Mouse (Mus musculus): ENCODE results near the gene Zfp217. TPM values are rescaled to one million over a fixed set of nuclear protein-coding genes. Genes with fewer than 3 reads are reported as not detected.
A peak's percentile ranks its signal among the peaks of the same experiment; 100 is the strongest.

The Zfp217 gene
- total and polyA plus RNA-seq, 3 experiments, result 5.2 to 9.4 (median 8.9) TPM

- Histone ChIP-seq H3K4me1 (ENCODE audit: control insufficient read depth, insufficient read depth, low read length) (peaks cover 5% of the 10 kb centered on the region), H3K27me3 (ENCODE audit: control insufficient read depth, insufficient read depth, low read length) (no peaks in the 10 kb centered on the region), H3K36me3 (ENCODE audit: control insufficient read depth, insufficient read depth, low read length) (peaks cover 4% of the 10 kb centered on the region), H3K4me3 (peak overlapping the region; percentile 70), H3K79me2 (replicated peaks; ENCODE audit: control insufficient read depth, insufficient read depth, low read length) (peaks cover 2% of the 10 kb centered on the region), H3K9ac (ENCODE audit: low read depth, low read length) (no peak overlapping the region; the same call in 1 of the 2 replicates), H3K27ac (peak overlapping the region; percentile 91)
- WGBS, result 33% methylated on average over 12 of the region's 12 CpGs
- no peak for DNase-seq
- TF ChIP-seq CTCF (IDR thresholded peaks at IDR 0.05) (no peak), POLR2A (IDR thresholded peaks at IDR 0.05; ENCODE audit: insufficient read depth, low read depth, low read length) (no peak), EP300 (IDR thresholded peaks at IDR 0.05; ENCODE audit: insufficient read depth, low read depth, low read length) (no peak)
- intact Hi-C loops (cut with DNase I), result loop anchor here (2.0 to 5.0 kb wide), 2 partner anchors 21 to 378 kb away; no protein-coding TSS in a partner anchor
Measured at GRCm38 (mm10) chr2:170134026-170134690, 13.7 kb downstream of the Zfp217 start.

GRCm38 (mm10) chr2:170133093-170133731 lies 14.7 kb downstream of the Zfp217 start:
- Histone ChIP-seq H3K79me2 (replicated peaks; ENCODE audit: control insufficient read depth, insufficient read depth, low read length) (peaks cover 2% of the 10 kb centered on the region), H3K36me3 (ENCODE audit: control insufficient read depth, insufficient read depth, low read length) (peaks cover 13% of the 10 kb centered on the region), H3K4me3 (peak overlapping the region; percentile 70), H3K4me1 (ENCODE audit: control insufficient read depth, insufficient read depth, low read length) (peaks cover 7% of the 10 kb centered on the region), H3K9ac (ENCODE audit: low read depth, low read length) (peak overlapping the region; percentile 78), H3K27ac (peak overlapping the region; percentile 91), H3K27me3 (ENCODE audit: control insufficient read depth, insufficient read depth, low read length) (no peaks in the 10 kb centered on the region)
- 1% methylated on average over 27 of the region's 28 CpGs for WGBS
- 0 out of 2 replicates have a peak, but pooled peaks have one; percentile 37 for TF ChIP-seq EP300 (IDR thresholded peaks at IDR 0.05; ENCODE audit: insufficient read depth, low read depth, low read length)
- TF ChIP-seq POLR2A (IDR thresholded peaks at IDR 0.05; ENCODE audit: insufficient read depth, low read depth, low read length), result peak; percentile 79; the same call in 1 of the 2 replicates
- no peak for TF ChIP-seq CTCF (IDR thresholded peaks at IDR 0.05)
- intact Hi-C loops (cut with DNase I), result loop anchor here (5.0 kb wide), 1 partner anchor 379 kb away; no protein-coding TSS in a partner anchor
- DNase-seq, result peak; percentile 84 to 88

- intact Hi-C loops (cut with DNase I), result loop anchor here (5.0 kb wide), 1 partner anchor 380 kb away; no protein-coding TSS in a partner anchor
- H3K4me3 ChIP-seq, result peak overlapping the region; percentile 70
- no peaks in the 10 kb centered on the region for H3K27me3 ChIP-seq (ENCODE audit: control insufficient read depth, insufficient read depth, low read length)
- peaks cover 17% of the 10 kb centered on the region for H3K36me3 ChIP-seq (ENCODE audit: control insufficient read depth, insufficient read depth, low read length)
- peak overlapping the region; percentile 91 for H3K27ac ChIP-seq
- H3K4me1 ChIP-seq (ENCODE audit: control insufficient read depth, insufficient read depth, low read length), result peaks cover 10% of the 10 kb centered on the region
- 0% methylated on average over 3 of the region's 3 CpGs for WGBS
- H3K9ac ChIP-seq (ENCODE audit: low read depth, low read length), result peak overlapping the region; percentile 78
- TF ChIP-seq POLR2A (IDR thresholded peaks at IDR 0.05; ENCODE audit: insufficient read depth, low read depth, low read length) (no peak), CTCF (IDR thresholded peaks at IDR 0.05) (no peak), EP300 (IDR thresholded peaks at IDR 0.05; ENCODE audit: insufficient read depth, low read depth, low read length) (no peak)
- DNase-seq, result no peak
- peaks cover 3% of the 10 kb centered on the region for H3K79me2 ChIP-seq (replicated peaks; ENCODE audit: control insufficient read depth, insufficient read depth, low read length)
Measured at GRCm38 (mm10) chr2:170132716-170133092, 15.2 kb downstream of the Zfp217 start.

GRCm38 (mm10) chr2:170131981-170132460 lies 15.9 kb downstream of the Zfp217 start:
- no peak overlapping the region; the same call in 1 of the 2 replicates for H3K9ac ChIP-seq (ENCODE audit: low read depth, low read length)
- intact Hi-C loops (cut with DNase I), result loop anchor here (2.0 to 5.0 kb wide), 2 partner anchors 77 to 380 kb away; no protein-coding TSS in a partner anchor
- TF ChIP-seq EP300 (IDR thresholded peaks at IDR 0.05; ENCODE audit: insufficient read depth, low read depth, low read length), result no peak
- TF ChIP-seq POLR2A (IDR thresholded peaks at IDR 0.05; ENCODE audit: insufficient read depth, low read depth, low read length), result no peak
- H3K27ac ChIP-seq, result peak overlapping the region; percentile 91
- H3K4me1 ChIP-seq (ENCODE audit: control insufficient read depth, insufficient read depth, low read length), result peaks cover 14% of the 10 kb centered on the region
- H3K27me3 ChIP-seq (ENCODE audit: control insufficient read depth, insufficient read depth, low read length), result no peaks in the 10 kb centered on the region
- WGBS, result 5% methylated on average over 10 of the region's 10 CpGs
- peak overlapping the region; percentile 70 for H3K4me3 ChIP-seq
- DNase-seq, result no peak
- H3K36me3 ChIP-seq (ENCODE audit: control insufficient read depth, insufficient read depth, low read length), result peaks cover 21% of the 10 kb centered on the region
- peaks cover 4% of the 10 kb centered on the region for H3K79me2 ChIP-seq (replicated peaks; ENCODE audit: control insufficient read depth, insufficient read depth, low read length)

- Histone ChIP-seq H3K27ac (peak overlapping the region; percentile 93), H3K4me1 (ENCODE audit: control insufficient read depth, insufficient read depth, low read length) (peaks cover 18% of the 10 kb centered on the region), H3K27me3 (ENCODE audit: control insufficient read depth, insufficient read depth, low read length) (no peaks in the 10 kb centered on the region), H3K9ac (ENCODE audit: low read depth, low read length) (peak overlapping the region; percentile 99), H3K79me2 (replicated peaks; ENCODE audit: control insufficient read depth, insufficient read depth, low read length) (peaks cover 7% of the 10 kb centered on the region), H3K4me3 (peak overlapping the region; percentile 87), H3K36me3 (ENCODE audit: control insufficient read depth, insufficient read depth, low read length) (peaks cover 28% of the 10 kb centered on the region)
- intact Hi-C loops (cut with DNase I), result loop anchor here (2.0 to 5.0 kb wide), 2 partner anchors 78 to 381 kb away; no protein-coding TSS in a partner anchor
- TF ChIP-seq CTCF (IDR thresholded peaks at IDR 0.05) (peak; percentile 36), EP300 (IDR thresholded peaks at IDR 0.05; ENCODE audit: insufficient read depth, low read depth, low read length) (no peak), POLR2A (IDR thresholded peaks at IDR 0.05; ENCODE audit: insufficient read depth, low read depth, low read length) (no peak)
- DNase-seq, result peak; percentile 90 to 91
- WGBS, result under 1% methylated on average over 78 of the region's 122 CpGs
Measured at GRCm38 (mm10) chr2:170130780-170131645, 16.9 kb downstream of the Zfp217 start.

All from heart, adult 2 months (tissue).